Mouse (Mus musculus): ENCODE results near the gene Rsph1.

The Rsph1 gene

GRCm38 (mm10) chr17:31258310-31258865 lies 18.8 kb downstream of the Rsph1 start:
- no peak for DNase-seq (ENCODE audit: low spot score in 2 of 2)

DNA sequence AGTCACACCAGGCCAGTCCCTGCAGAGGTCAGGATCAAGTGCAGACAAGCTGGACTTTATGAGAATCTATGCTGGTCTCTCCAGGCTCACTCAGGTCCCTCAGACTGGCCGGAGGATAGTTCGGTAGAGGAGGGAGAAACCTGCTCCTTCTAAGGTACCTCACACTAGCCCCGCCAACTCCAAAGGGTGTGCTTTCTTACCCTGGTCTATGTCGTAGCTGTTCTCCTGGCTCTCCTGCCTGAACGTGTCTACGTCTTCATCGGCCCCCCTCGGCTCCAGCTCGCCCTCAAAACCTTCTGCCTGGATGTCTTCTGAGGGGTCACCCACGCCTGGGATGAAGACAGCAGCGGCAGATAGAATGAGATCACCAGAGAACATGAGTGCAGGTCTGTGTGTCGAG lies 19.3 kb downstream of the Rsph1 start:
- DNase-seq (ENCODE audit: low spot score in 2 of 2): no peak

DNA sequence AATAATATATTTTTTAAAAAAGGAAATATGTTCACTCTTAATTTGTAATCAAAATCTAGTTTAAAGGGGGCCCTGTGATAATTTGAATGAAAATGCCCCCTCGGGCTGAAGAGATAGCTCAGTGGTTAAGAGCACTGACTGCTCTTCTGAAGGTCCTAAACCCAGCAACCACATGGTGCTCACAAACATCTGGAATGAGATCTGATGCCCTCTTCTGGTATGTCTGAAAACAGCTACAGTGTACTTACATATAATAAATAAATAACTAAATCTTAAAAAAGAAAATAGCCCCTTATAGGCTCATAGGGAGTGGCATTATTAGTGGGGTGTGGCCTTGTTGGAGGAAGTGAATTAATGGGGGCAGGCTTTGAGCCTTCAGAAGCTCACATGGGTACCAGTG lies 20.0 kb downstream of the Rsph1 start:
- no peak for DNase-seq (ENCODE audit: low spot score in 2 of 2)

DNA sequence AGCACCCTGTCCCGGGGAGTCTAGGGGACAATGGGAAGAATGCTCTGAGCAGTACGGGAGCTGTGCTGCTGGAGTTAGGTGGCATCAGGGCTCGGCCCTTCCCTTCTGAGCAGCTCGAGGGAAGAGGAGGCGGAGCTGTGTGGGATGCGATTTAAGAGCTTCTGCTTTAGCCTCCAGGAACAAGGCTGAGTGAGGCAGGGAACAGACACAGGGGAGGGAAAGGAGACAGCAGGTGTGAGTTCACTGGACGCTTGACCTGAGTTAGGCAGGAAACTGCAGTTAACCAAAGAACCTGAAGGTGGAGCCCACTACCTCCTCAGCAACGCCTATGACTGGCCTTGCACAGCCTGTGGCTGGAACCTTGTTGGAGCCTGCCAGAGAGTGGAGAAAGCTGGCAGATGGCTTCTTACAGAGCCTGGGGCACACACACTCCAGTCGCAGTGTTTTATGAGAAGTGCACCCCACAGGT lies 22.7 kb downstream of the Rsph1 start:
- DNase-seq (ENCODE audit: low spot score in 2 of 2): peak; percentile 68 to 77

GRCm38 (mm10) chr17:31253951-31254350 lies 23.2 kb downstream of the Rsph1 start:
- no peak for DNase-seq (ENCODE audit: low spot score in 2 of 2)

DNA sequence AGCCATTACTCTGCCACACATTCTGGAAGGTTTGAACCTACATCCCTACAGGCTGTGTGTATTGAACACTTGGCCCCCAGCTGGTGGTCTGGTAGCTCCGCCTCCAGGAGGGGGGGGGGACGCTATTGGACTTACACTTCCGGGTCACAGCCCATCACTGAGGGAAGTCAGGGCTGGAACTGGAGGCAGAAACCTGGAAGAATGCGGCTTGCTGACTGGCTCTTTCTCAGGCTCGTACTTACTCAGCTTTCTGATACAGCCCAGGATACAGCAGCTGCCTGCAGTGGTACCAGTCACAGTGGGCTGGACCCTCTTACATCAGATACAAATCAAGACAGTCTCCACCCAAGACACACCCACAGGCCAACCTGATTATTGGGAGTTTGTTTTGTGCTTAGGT lies 30.0 kb downstream of the Rsph1 start:
- DNase-seq (ENCODE audit: low spot score in 2 of 2): no peak

GRCm38 (mm10) chr17:31245321-31245720 lies 31.9 kb downstream of the Rsph1 start:
- DNase-seq (ENCODE audit: low spot score in 2 of 2): no peak

DNA sequence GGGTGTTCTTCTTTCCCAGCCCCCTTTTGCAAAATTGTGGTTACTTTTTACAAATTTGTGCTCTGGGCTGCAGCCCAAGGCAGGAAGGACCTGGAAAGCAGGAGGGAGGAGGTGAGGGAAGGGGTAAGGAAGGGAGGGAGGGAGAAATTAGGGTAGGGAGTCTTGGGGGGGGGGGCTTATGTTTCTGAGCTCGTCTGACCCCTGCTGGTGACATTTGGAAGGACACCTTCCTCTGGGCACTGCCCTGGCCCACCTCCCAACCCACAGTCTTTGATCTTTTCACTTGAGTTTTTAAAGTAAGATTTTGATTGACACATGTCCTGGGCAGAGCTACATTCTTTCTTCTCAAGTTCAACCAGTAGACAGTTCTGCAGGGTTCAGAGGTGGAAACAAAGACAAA lies 34.4 kb downstream of the Rsph1 start:
- DNase-seq (ENCODE audit: low spot score in 2 of 2): peak in 1 of 2 experiments; percentile 64

- DNase-seq (ENCODE audit: low spot score in 2 of 2): no peak
Observed at GRCm38 (mm10) chr17:31241156-31241555, 36.0 kb downstream of the Rsph1 start.

DNA sequence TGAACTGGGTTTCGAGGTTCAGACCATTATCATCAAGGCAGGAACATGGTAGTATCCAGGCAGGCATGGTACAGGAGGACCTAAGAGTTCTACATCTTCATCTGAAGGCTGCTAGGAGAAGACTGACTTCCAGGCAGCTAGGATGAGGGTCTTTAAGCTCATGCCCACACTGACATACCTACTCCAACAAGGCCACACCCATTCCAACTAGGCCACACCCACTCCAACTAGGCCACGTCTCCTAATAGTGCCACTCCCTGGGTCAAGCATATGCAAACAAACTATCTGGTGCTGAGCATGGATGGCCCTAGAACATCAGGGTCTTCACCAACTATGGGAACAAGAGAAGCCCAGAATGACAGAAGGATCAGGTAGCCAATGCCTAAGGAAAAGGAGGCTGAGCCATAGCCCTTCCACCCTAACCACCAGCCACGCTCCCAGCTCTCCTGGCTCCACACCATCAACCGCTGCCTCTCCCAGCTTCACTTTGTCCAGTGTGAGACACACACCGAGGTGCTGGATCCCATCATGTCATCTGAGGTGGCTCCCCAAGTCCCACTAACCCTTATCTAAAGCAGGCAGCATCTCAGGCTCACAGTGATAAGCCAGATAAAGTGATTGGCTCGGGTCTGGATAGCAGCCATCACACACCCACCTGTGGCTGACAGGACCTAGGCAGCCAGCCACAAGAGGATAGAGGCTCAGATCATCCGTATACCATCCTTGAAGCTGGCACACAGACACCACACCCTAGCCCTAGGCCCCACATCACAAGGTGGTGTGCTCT lies 38.8 kb downstream of the Rsph1 start:
- no peak for DNase-seq (ENCODE audit: low spot score in 2 of 2)

DNA sequence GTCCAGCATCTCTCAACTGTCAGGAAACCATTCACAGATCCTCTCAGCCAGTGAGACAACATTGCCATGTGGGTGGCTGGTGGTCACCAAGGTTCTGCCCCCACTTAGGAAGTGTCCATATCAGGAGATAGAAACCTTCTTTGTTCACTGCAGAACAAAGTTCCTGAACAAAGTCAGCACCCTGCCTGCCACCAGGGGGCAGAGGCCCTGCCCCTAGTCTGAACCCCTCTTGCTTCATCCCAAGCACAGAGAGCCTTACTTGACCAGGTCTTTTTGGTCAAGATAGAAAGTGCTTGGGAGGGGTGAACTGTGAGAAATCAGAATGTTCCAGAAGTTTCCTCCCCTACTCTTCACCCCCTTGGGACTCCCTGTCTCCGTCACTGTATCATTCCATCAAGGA lies 41.3 kb downstream of the Rsph1 start:
- DNase-seq (ENCODE audit: low spot score in 2 of 2): no peak

DNA sequence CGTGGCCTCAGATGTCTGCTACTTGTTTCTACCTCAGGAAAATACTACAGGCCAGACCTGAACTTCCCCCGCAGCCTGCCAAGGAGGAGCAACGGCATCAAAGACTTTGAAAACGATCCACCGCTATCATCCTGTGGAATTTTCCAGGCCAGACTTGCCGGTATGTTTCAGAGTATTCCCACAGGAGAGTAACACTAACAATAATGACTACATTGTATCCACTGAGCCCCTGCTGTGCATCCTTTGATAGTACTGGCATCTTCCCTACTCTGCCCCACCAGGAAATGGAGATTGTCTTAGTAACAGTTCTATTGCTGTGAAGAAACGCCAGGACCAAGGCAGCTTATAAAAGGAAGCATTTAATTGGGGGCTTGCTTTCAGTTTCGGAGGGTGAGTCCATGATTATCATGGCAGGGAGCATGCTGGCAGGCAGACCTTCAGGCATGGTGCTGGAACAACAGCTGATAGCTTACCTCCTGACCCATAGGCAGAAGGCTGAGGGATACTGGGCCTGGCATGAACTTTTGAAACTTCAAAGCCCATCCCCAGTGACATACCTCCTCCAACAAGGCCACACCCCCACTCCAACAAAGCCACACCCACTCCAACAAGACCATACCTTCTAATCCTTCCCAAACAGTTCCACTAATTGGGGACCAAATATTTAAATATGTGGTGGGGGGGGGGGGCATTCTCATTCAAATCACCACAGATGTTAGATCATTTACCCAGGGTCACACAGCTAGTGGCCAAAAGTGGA lies 44.8 kb downstream of the Rsph1 start:
- DNase-seq (ENCODE audit: low spot score in 2 of 2): no peak

- no peak for DNase-seq (ENCODE audit: low spot score in 2 of 2)
Observed at GRCm38 (mm10) chr17:31231780-31232179, 45.4 kb downstream of the Rsph1 start.

DNA sequence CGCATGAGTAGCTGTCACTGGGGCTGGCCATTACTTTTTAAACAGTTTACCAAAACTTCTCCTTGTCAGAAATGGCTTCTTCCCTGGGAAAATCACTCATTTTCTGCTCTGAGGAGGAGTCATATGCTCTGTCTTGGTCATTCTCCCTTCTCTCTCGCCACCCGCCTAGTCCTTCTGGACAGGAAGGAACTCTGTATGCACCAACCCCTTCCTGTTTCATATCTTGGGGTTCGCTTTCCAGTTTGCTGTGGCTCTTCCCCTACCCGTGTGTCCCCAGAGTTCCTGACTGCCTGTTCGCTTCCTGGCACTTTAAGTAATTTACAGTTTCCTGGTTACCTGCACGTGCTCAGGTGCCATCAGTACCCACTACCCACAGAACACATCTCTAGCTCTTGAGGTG lies 50.3 kb downstream of the Rsph1 start:
- DNase-seq (ENCODE audit: low spot score in 2 of 2): no peak

DNA sequence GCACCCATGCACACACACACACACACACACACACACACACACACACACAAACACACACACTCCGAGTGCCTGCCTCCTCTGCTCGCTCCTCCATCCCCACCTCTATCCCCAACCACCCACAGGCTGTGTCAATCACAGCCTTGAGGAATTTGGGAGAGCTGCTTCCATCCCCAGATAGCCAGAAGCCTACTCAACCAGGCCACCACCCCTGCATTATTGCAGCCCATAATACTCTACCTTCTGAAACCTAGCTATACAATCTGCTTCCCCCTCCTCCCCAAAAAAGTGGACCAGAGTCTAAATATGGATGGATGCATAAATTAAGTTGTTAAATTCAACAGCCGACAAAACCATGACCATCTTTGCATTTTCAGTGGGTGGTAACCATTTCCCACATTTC lies 50.8 kb downstream of the Rsph1 start:
- DNase-seq (ENCODE audit: low spot score in 2 of 2): no peak

GRCm38 (mm10) chr17:31224591-31224990 lies 52.6 kb downstream of the Rsph1 start:
- DNase-seq (ENCODE audit: low spot score in 2 of 2): peak in 1 of 2 experiments; percentile 38

GRCm38 (mm10) chr17:31223835-31224234 lies 53.3 kb downstream of the Rsph1 start:
- peak; percentile 57 to 61 for DNase-seq (ENCODE audit: low spot score in 2 of 2)

- peak in 1 of 2 experiments; percentile 31 for DNase-seq (ENCODE audit: low spot score in 2 of 2)
Observed at GRCm38 (mm10) chr17:31222810-31223310, 54.3 kb downstream of the Rsph1 start.

DNA sequence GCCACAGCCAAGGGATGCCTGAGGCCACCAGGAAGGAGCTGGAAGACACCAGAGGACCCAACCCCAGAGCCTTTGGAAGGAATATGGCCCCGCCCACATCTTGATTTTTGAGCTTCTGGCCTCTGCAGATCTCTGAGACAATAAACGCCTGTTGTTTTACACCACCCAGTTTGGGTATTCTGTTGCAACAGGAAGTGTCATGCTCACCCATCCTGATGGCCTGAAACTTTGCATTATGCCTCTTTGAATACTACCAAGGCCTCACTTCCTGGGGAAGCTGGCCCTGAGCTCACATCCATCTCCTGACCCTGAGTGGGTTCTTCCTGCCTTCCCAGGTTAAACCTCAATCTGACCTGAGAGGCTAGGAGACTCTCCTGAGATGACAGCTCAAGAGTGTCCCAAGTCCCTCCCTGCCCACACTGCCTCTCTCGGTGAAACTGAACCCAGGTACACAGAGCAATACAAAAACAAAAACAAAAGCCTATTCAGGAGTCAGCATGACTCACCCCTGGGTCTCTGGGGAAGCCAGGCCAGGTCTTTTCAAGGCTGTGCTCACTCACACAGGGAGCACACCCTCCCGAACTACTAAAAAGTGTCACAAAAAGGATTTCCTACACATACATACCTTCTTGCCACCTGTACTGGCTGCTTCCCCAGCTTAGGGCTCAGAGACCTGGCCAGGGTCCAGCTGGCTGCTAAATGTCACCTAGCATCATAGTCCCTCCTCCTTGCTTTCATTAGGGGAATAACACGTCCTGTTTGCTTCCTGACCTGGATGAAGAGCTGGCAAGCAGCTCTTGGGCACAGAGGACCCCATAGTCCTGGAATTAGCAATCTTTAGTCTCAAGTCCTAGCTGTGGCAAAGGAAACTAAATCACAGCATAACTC lies 60.9 kb downstream of the Rsph1 start:
- DNase-seq (ENCODE audit: low spot score in 2 of 2): no peak

GRCm38 (mm10) chr17:31211881-31212280 lies 65.3 kb downstream of the Rsph1 start:
- DNase-seq (ENCODE audit: low spot score in 2 of 2): no peak

DNA sequence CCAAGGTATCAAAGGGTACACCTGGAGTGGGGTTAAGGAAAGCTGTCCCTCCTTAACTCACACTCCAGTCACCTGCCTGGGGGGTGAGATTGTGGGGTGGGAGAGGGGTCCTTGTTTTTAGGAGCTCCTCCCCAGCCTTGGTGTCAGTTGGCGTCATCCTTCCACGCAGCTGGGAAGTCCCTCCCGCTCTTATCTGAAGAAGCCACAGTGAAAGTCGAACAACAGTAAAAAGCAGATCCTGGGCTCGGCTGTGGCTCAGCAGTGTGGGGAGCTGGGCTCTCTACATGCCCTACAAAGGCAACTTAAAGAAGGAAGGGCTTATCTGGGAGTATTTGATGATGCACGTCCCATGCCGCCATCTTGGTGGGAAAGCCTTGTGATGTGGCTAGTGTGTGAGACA lies 66.9 kb downstream of the Rsph1 start:
- no peak for DNase-seq (ENCODE audit: low spot score in 2 of 2)
